Mouse (Mus musculus): ENCODE measurements around the gene Usp53. TPM values are rescaled to one million over a fixed set of nuclear protein-coding genes. Genes with fewer than 3 reads are reported as not detected.
A peak's percentile ranks its signal among the peaks of the same experiment; 100 is the strongest.
"Not testable (repeated sequence)": the region's sequence is repeated elsewhere in the genome, so short reads cannot be mapped to it uniquely, and the experiment has no call there.

The Usp53 gene
- polyA plus RNA-seq, 1 experiment from 2014 or later, result 9.6 TPM

- Histone ChIP-seq H3K9ac (replicated peaks; ENCODE audit: low read depth) (no peak overlapping the region), H3K4me3 (ENCODE audit: low read depth, low read length) (no peak overlapping the region), H3K27me3 (replicated peaks; ENCODE audit: insufficient read depth, low read length) (no peaks in the 10 kb centered on the region), H3K4me2 (replicated peaks; ENCODE audit: low read depth, low read length) (no peak overlapping the region), H3K9me3 (ENCODE audit: low read length) (no peaks in the 10 kb centered on the region), H3K4me1 (ENCODE audit: insufficient read depth, low read depth, low read length) (no peaks in the 10 kb centered on the region), H3K36me3 (ENCODE audit: insufficient read depth, low read length) (0 out of 2 replicates have a peak, but pooled peaks cover 10% of the 10 kb centered on the region), H3K27ac (ENCODE audit: low read length) (no peak overlapping the region)
- ATAC-seq (no peak), DNase-seq (ENCODE audit: low spot score) (no peak)
- no peak for TF ChIP-seq EP300 (IDR thresholded peaks at IDR 0.05)
- TF ChIP-seq CTCF (IDR thresholded peaks at IDR 0.05), result no peak
- 91% methylated on average over 9 of the region's 9 CpGs for WGBS
Measured at GRCm38 (mm10) chr3:122968391-122968790, 15.9 kb downstream of the Usp53 start.

DNA sequence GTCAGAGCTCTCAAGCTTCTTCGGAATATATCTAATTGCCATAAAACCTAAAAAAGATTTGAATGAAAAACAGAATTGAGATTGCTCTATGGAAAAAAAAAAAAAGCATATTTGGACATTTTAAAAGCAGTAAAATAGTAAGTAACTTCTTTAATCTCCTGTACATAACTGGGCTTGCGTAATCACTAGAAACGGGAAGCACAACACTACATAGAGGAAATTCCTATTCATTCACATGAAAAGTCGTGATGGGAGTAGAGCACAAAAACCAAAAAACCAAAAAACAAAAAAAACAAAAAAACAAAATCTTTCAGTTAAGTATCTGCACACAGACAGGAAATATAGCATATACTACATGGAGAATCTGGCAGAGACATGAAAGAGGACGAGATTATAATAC lies 20.0 kb downstream of the Usp53 start:
- Histone ChIP-seq H3K4me3 (ENCODE audit: low read depth, low read length) (no peak overlapping the region), H3K9me3 (ENCODE audit: low read length) (no peaks in the 10 kb centered on the region), H3K36me3 (ENCODE audit: insufficient read depth, low read length) (0 out of 2 replicates have a peak, but pooled peaks cover 16% of the 10 kb centered on the region), H3K9ac (replicated peaks; ENCODE audit: low read depth) (no peak overlapping the region), H3K4me1 (ENCODE audit: insufficient read depth, low read depth, low read length) (no peaks in the 10 kb centered on the region), H3K4me2 (replicated peaks; ENCODE audit: low read depth, low read length) (no peak overlapping the region), H3K27me3 (replicated peaks; ENCODE audit: insufficient read depth, low read length) (no peaks in the 10 kb centered on the region), H3K27ac (ENCODE audit: low read length) (no peak overlapping the region)
- DNase-seq (ENCODE audit: low spot score) (no peak), ATAC-seq (no peak)
- no peak for TF ChIP-seq CTCF (IDR thresholded peaks at IDR 0.05)
- TF ChIP-seq EP300 (IDR thresholded peaks at IDR 0.05), result no peak
- 58% methylated on average over 5 of the region's 5 CpGs for WGBS

DNA sequence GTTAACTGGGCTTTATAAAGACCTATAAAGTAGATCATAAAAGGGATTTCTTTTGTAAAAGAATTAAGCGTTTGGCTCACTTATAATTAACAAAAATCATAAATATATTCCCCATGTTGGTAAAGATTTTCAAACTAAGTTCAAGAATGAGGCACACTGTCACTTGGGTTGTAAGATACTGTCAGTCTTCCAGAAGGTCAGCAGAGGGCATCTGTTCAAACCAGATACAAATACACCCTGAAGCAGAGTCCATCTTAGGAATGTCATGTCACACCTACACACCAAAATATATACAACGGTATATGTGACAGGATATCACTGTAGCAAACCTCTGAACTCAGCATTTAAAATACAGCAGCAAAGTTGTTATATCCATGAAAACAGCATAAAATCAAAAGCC lies 34.2 kb downstream of the Usp53 start:
- 63% methylated on average over 2 of the region's 2 CpGs for WGBS
- ATAC-seq, result no peak
- DNase-seq (ENCODE audit: low spot score), result no peak
- Histone ChIP-seq H3K36me3 (ENCODE audit: insufficient read depth, low read length) (peaks cover 18% of the 10 kb centered on the region), H3K4me1 (ENCODE audit: insufficient read depth, low read depth, low read length) (no peaks in the 10 kb centered on the region), H3K4me2 (replicated peaks; ENCODE audit: low read depth, low read length) (no peak overlapping the region), H3K4me3 (ENCODE audit: low read depth, low read length) (no peak overlapping the region), H3K27me3 (replicated peaks; ENCODE audit: insufficient read depth, low read length) (no peaks in the 10 kb centered on the region), H3K9ac (replicated peaks; ENCODE audit: low read depth) (no peak overlapping the region), H3K27ac (ENCODE audit: low read length) (no peak overlapping the region), H3K9me3 (ENCODE audit: low read length) (no peaks in the 10 kb centered on the region)
- TF ChIP-seq CTCF (IDR thresholded peaks at IDR 0.05) (no peak), EP300 (IDR thresholded peaks at IDR 0.05) (no peak)

- H3K9me3 ChIP-seq (ENCODE audit: low read length), result no peaks in the 10 kb centered on the region
- no peak overlapping the region for H3K4me2 ChIP-seq (replicated peaks; ENCODE audit: low read depth, low read length)
- 64% methylated on average over 6 of the region's 6 CpGs for WGBS
- no peak overlapping the region for H3K4me3 ChIP-seq (ENCODE audit: low read depth, low read length)
- H3K4me1 ChIP-seq (ENCODE audit: insufficient read depth, low read depth, low read length), result no peaks in the 10 kb centered on the region
- no peak overlapping the region for H3K27ac ChIP-seq (ENCODE audit: low read length)
- H3K27me3 ChIP-seq (replicated peaks; ENCODE audit: insufficient read depth, low read length), result no peaks in the 10 kb centered on the region
- DNase-seq (ENCODE audit: low spot score), result peak; percentile 18
- TF ChIP-seq CTCF (IDR thresholded peaks at IDR 0.05), result no peak
- no peak overlapping the region for H3K9ac ChIP-seq (replicated peaks; ENCODE audit: low read depth)
- H3K36me3 ChIP-seq (ENCODE audit: insufficient read depth, low read length), result peaks cover 4% of the 10 kb centered on the region; the same call in 1 of the 2 replicates
- ATAC-seq, result no peak
Measured at GRCm38 (mm10) chr3:122943387-122943890, 40.9 kb downstream of the Usp53 start.

GRCm38 (mm10) chr3:122939215-122939614 lies 45.1 kb downstream of the Usp53 start:
- DNase-seq (ENCODE audit: low spot score) (peak; percentile 67), ATAC-seq (no peak)
- Histone ChIP-seq H3K9ac (replicated peaks; ENCODE audit: low read depth) (no peak overlapping the region), H3K27ac (ENCODE audit: low read length) (no peak overlapping the region), H3K27me3 (replicated peaks; ENCODE audit: insufficient read depth, low read length) (no peaks in the 10 kb centered on the region), H3K4me2 (replicated peaks; ENCODE audit: low read depth, low read length) (no peak overlapping the region), H3K4me3 (ENCODE audit: low read depth, low read length) (no peak overlapping the region), H3K36me3 (ENCODE audit: insufficient read depth, low read length) (peaks cover under 1% of the 10 kb centered on the region; the same call in 1 of the 2 replicates), H3K9me3 (ENCODE audit: low read length) (no peaks in the 10 kb centered on the region), H3K4me1 (ENCODE audit: insufficient read depth, low read depth, low read length) (no peaks in the 10 kb centered on the region)
- WGBS, result 64% methylated on average over 2 of the region's 2 CpGs
- TF ChIP-seq CTCF (IDR thresholded peaks at IDR 0.05), result peak; percentile 73
- TF ChIP-seq EP300 (IDR thresholded peaks at IDR 0.05), result no peak

DNA sequence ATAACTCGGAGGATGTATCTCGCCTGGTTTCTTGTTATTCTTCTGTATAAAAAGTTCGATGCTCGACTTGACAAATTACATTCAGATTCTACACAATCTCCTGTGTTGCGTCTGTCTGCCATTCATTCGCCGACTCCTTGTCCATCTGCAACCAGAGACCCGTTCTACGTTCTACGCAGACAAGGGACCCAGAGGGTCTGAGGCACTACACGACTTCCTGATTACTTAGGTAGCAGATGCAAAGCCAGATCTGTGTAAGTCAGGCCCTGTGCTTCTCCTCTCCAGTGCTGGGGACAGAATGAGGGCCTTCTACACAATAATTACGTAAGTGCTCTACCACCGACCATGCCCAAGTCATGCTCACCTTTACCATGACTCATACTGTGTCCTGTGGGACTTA lies 47.1 kb downstream of the Usp53 start:
- H3K27ac ChIP-seq (ENCODE audit: low read length); H3K4me3 ChIP-seq (ENCODE audit: low read depth, low read length); DNase-seq (ENCODE audit: low spot score); H3K9me3 ChIP-seq (ENCODE audit: low read length); ATAC-seq; H3K36me3 ChIP-seq (ENCODE audit: insufficient read depth, low read length); H3K27me3 ChIP-seq (replicated peaks; ENCODE audit: insufficient read depth, low read length); H3K9ac ChIP-seq (replicated peaks; ENCODE audit: low read depth); H3K4me2 ChIP-seq (replicated peaks; ENCODE audit: low read depth, low read length); H3K4me1 ChIP-seq (ENCODE audit: insufficient read depth, low read depth, low read length): not testable (repeated sequence)
- 83% methylated on average over 13 of the region's 13 CpGs for WGBS

DNA sequence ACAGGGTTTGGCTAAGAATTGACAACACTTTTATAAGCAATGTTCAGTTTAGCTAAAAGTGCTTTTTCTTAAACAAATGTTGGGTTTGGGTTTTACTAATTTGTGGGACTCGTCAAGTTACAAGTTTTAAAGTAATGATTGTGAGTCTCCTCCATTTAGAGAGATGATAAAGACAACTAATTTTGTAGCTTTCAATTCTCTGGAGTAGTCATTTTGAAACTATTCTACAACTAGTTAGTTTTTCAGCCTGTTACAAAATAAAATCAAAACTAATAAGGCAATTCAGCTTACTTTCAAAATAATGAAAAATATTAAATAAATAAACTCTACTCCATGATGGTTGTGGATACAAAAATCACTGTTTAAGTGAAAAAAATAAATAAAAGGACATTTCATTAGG lies 51.8 kb downstream of the Usp53 start:
- H3K4me2 ChIP-seq (replicated peaks; ENCODE audit: low read depth, low read length), result no peak overlapping the region
- no peaks in the 10 kb centered on the region for H3K27me3 ChIP-seq (replicated peaks; ENCODE audit: insufficient read depth, low read length)
- TF ChIP-seq EP300 (IDR thresholded peaks at IDR 0.05) (no peak), CTCF (IDR thresholded peaks at IDR 0.05) (no peak)
- no peak for DNase-seq (ENCODE audit: low spot score)
- no peak overlapping the region for H3K4me3 ChIP-seq (ENCODE audit: low read depth, low read length)
- ATAC-seq, result no peak
- H3K4me1 ChIP-seq (ENCODE audit: insufficient read depth, low read depth, low read length), result no peaks in the 10 kb centered on the region
- H3K36me3 ChIP-seq (ENCODE audit: insufficient read depth, low read length), result peaks cover 5% of the 10 kb centered on the region; the same call in 1 of the 2 replicates
- H3K27ac ChIP-seq (ENCODE audit: low read length), result no peak overlapping the region
- WGBS, result 84% methylated on average over 1 of the region's 1 CpGs
- H3K9ac ChIP-seq (replicated peaks; ENCODE audit: low read depth), result no peak overlapping the region
- no peaks in the 10 kb centered on the region for H3K9me3 ChIP-seq (ENCODE audit: low read length)

Measured in lung, postnatal 0 days (tissue).